Mouse (Mus musculus): ENCODE data around the gene Mertk. TPM values are rescaled to one million over a fixed set of nuclear protein-coding genes. Genes with fewer than 3 reads are reported as not detected.

The Mertk gene
- polyA plus RNA-seq, 1 experiment = 9.2 TPM

- no peak for TF ChIP-seq CTCF (IDR thresholded peaks at IDR 0.05; ENCODE audit: extremely low read depth, insufficient read depth, insufficient read length, insufficient replicate concordance)
- no peak for TF ChIP-seq POLR2A (IDR thresholded peaks at IDR 0.05; ENCODE audit: low read depth, low read length)
- no peaks in the 10 kb centered on the region for H3K36me3 ChIP-seq (ENCODE audit: control insufficient read depth, insufficient read depth, low read length)
- H3K4me1 ChIP-seq (ENCODE audit: control insufficient read depth, insufficient read depth, insufficient read length) = no peaks in the 10 kb centered on the region
- WGBS = 86% methylated on average over 7 of the region's 7 CpGs
- H3K27me3 ChIP-seq (ENCODE audit: control insufficient read depth, insufficient read depth, low read length) = no peaks in the 10 kb centered on the region
- H3K4me3 ChIP-seq (ENCODE audit: extremely low read depth, insufficient read depth, insufficient read length) = no peak overlapping the region
- no peak for DNase-seq (ENCODE audit: low read depth in 1 of 2, low spot score in 2 of 2)
- no peak overlapping the region for H3K27ac ChIP-seq (ENCODE audit: insufficient read depth, low read length)
Measured at GRCm38 (mm10) chr2:128771750-128772338, 73.1 kb downstream of the Mertk start.

- H3K4me1 ChIP-seq (ENCODE audit: control insufficient read depth, insufficient read depth, insufficient read length) = no peaks in the 10 kb centered on the region
- no peaks in the 10 kb centered on the region for H3K27me3 ChIP-seq (ENCODE audit: control insufficient read depth, insufficient read depth, low read length)
- no peaks in the 10 kb centered on the region for H3K36me3 ChIP-seq (ENCODE audit: control insufficient read depth, insufficient read depth, low read length)
- no peak overlapping the region for H3K4me3 ChIP-seq (ENCODE audit: extremely low read depth, insufficient read depth, insufficient read length)
- no peak for TF ChIP-seq POLR2A (IDR thresholded peaks at IDR 0.05; ENCODE audit: low read depth, low read length)
- TF ChIP-seq CTCF (IDR thresholded peaks at IDR 0.05; ENCODE audit: extremely low read depth, insufficient read depth, insufficient read length, insufficient replicate concordance) = no peak
- H3K27ac ChIP-seq (ENCODE audit: insufficient read depth, low read length) = no peak overlapping the region
- no peak for DNase-seq (ENCODE audit: low read depth in 1 of 2, low spot score in 2 of 2)
- 67% methylated on average over 5 of the region's 5 CpGs for WGBS
Measured at GRCm38 (mm10) chr2:128782231-128782630, 83.5 kb downstream of the Mertk start.

GRCm38 (mm10) chr2:128783660-128784345, 85.0 kb downstream of the Mertk start:
- Histone ChIP-seq H3K27me3 (ENCODE audit: control insufficient read depth, insufficient read depth, low read length) (no peaks in the 10 kb centered on the region), H3K36me3 (ENCODE audit: control insufficient read depth, insufficient read depth, low read length) (no peaks in the 10 kb centered on the region), H3K27ac (ENCODE audit: insufficient read depth, low read length) (no peak overlapping the region), H3K4me3 (ENCODE audit: extremely low read depth, insufficient read depth, insufficient read length) (no peak overlapping the region), H3K4me1 (ENCODE audit: control insufficient read depth, insufficient read depth, insufficient read length) (no peaks in the 10 kb centered on the region)
- TF ChIP-seq POLR2A (IDR thresholded peaks at IDR 0.05; ENCODE audit: low read depth, low read length) (no peak), CTCF (IDR thresholded peaks at IDR 0.05; ENCODE audit: extremely low read depth, insufficient read depth, insufficient read length, insufficient replicate concordance) (no peak)
- WGBS = 89% methylated on average over 10 of the region's 10 CpGs
- no peak for DNase-seq (ENCODE audit: low read depth in 1 of 2, low spot score in 2 of 2)

- 33% methylated on average over 7 of the region's 7 CpGs for WGBS
- DNase-seq (ENCODE audit: low read depth in 1 of 2, low spot score in 2 of 2) = no peak
- TF ChIP-seq POLR2A (IDR thresholded peaks at IDR 0.05; ENCODE audit: low read depth, low read length) (no peak), CTCF (IDR thresholded peaks at IDR 0.05; ENCODE audit: extremely low read depth, insufficient read depth, insufficient read length, insufficient replicate concordance) (no peak)
- H3K27me3 ChIP-seq (ENCODE audit: control insufficient read depth, insufficient read depth, low read length) = no peaks in the 10 kb centered on the region
- H3K36me3 ChIP-seq (ENCODE audit: control insufficient read depth, insufficient read depth, low read length) = no peaks in the 10 kb centered on the region
- no peak overlapping the region for H3K4me3 ChIP-seq (ENCODE audit: extremely low read depth, insufficient read depth, insufficient read length)
- no peaks in the 10 kb centered on the region for H3K4me1 ChIP-seq (ENCODE audit: control insufficient read depth, insufficient read depth, insufficient read length)
- H3K27ac ChIP-seq (ENCODE audit: insufficient read depth, low read length) = no peak overlapping the region
Measured at GRCm38 (mm10) chr2:128784814-128785213, 86.1 kb downstream of the Mertk start.

GRCm38 (mm10) chr2:128786341-128786740, 87.6 kb downstream of the Mertk start:
- Histone ChIP-seq H3K4me1 (ENCODE audit: control insufficient read depth, insufficient read depth, insufficient read length) (no peaks in the 10 kb centered on the region), H3K27ac (ENCODE audit: insufficient read depth, low read length) (no peak overlapping the region), H3K27me3 (ENCODE audit: control insufficient read depth, insufficient read depth, low read length) (no peaks in the 10 kb centered on the region), H3K36me3 (ENCODE audit: control insufficient read depth, insufficient read depth, low read length) (no peaks in the 10 kb centered on the region), H3K4me3 (ENCODE audit: extremely low read depth, insufficient read depth, insufficient read length) (no peak overlapping the region)
- 86% methylated on average over 5 of the region's 5 CpGs for WGBS
- no peak for DNase-seq (ENCODE audit: low read depth in 1 of 2, low spot score in 2 of 2)
- TF ChIP-seq POLR2A (IDR thresholded peaks at IDR 0.05; ENCODE audit: low read depth, low read length) (no peak), CTCF (IDR thresholded peaks at IDR 0.05; ENCODE audit: extremely low read depth, insufficient read depth, insufficient read length, insufficient replicate concordance) (no peak)

- Histone ChIP-seq H3K27me3 (ENCODE audit: control insufficient read depth, insufficient read depth, low read length) (no peaks in the 10 kb centered on the region), H3K27ac (ENCODE audit: insufficient read depth, low read length) (no peak overlapping the region), H3K4me1 (ENCODE audit: control insufficient read depth, insufficient read depth, insufficient read length) (no peaks in the 10 kb centered on the region), H3K4me3 (ENCODE audit: extremely low read depth, insufficient read depth, insufficient read length) (no peak overlapping the region), H3K36me3 (ENCODE audit: control insufficient read depth, insufficient read depth, low read length) (no peaks in the 10 kb centered on the region)
- WGBS = 78% methylated on average over 1 of the region's 1 CpGs
- no peak for DNase-seq (ENCODE audit: low read depth in 1 of 2, low spot score in 2 of 2)
- TF ChIP-seq CTCF (IDR thresholded peaks at IDR 0.05; ENCODE audit: extremely low read depth, insufficient read depth, insufficient read length, insufficient replicate concordance) (no peak), POLR2A (IDR thresholded peaks at IDR 0.05; ENCODE audit: low read depth, low read length) (no peak)
Measured at GRCm38 (mm10) chr2:128786795-128787194, 88.0 kb downstream of the Mertk start.

GRCm38 (mm10) chr2:128787805-128788204, 89.0 kb downstream of the Mertk start:
- no peak for DNase-seq (ENCODE audit: low read depth in 1 of 2, low spot score in 2 of 2)
- H3K36me3 ChIP-seq (ENCODE audit: control insufficient read depth, insufficient read depth, low read length) = no peaks in the 10 kb centered on the region
- no peak overlapping the region for H3K4me3 ChIP-seq (ENCODE audit: extremely low read depth, insufficient read depth, insufficient read length)
- TF ChIP-seq CTCF (IDR thresholded peaks at IDR 0.05; ENCODE audit: extremely low read depth, insufficient read depth, insufficient read length, insufficient replicate concordance) (no peak), POLR2A (IDR thresholded peaks at IDR 0.05; ENCODE audit: low read depth, low read length) (no peak)
- no peaks in the 10 kb centered on the region for H3K4me1 ChIP-seq (ENCODE audit: control insufficient read depth, insufficient read depth, insufficient read length)
- H3K27ac ChIP-seq (ENCODE audit: insufficient read depth, low read length) = no peak overlapping the region
- WGBS = 63% methylated on average over 3 of the region's 3 CpGs
- no peaks in the 10 kb centered on the region for H3K27me3 ChIP-seq (ENCODE audit: control insufficient read depth, insufficient read depth, low read length)

All from spleen, adult 2 months (tissue).